Mouse (Mus musculus) kidney, postnatal 0 days (tissue): Measurements from ENCODE around the gene Cyth1. TPM values are rescaled to one million over a fixed set of nuclear protein-coding genes. Genes with fewer than 3 reads are reported as not detected.
A peak's percentile ranks its signal among the peaks of the same experiment; 100 is the strongest.

ENCODE experiments used
- ATAC-seq: fragments of 200-750 bp; cut with Nextera tagmentation; replicated peaks from 2 replicates; pipeline ENCODE4 v1.8.0; 2017; ENCODE audit warnings: low read depth, moderate number of reproducible peaks, moderate TSS enrichment, moderate library complexity; ENCODE audit not compliant: low FRiP score
- DNase-seq: peaks from one replicate; pipeline ENCODE4 v3.0.0-alpha.2; 2016; ENCODE audit warnings: low spot score
- H3K27ac ChIP-seq: fragments of 300-500 bp; sonication (generic); 2 replicates; pipeline ENCODE4 v1.5.1; 2014; ENCODE audit warnings: mild to moderate bottlenecking
- H3K27me3 ChIP-seq: fragments of 300-500 bp; sonication (generic); 2 replicates; pipeline ENCODE4 v1.6.1; 2014; ENCODE audit warnings: low read length, mixed read lengths; ENCODE audit not compliant: insufficient read depth
- H3K36me3 ChIP-seq: fragments of 300-500 bp; sonication (generic); 2 replicates; pipeline ENCODE4 v1.6.1; 2014; ENCODE audit warnings: low read length, mixed read lengths; ENCODE audit not compliant: insufficient read depth
- H3K4me1 ChIP-seq: fragments of 300-500 bp; sonication (generic); replicated peaks from 2 replicates; pipeline ENCODE4 v1.6.1; 2014; ENCODE audit warnings: antibody characterized with exemption, low read length, mixed read lengths; ENCODE audit not compliant: insufficient read depth
- H3K4me2 ChIP-seq: fragments of 300-500 bp; sonication (generic); 2 replicates; pipeline ENCODE4 v1.6.1; 2014; ENCODE audit warnings: mild to moderate bottlenecking, low read length, moderate library complexity, mixed read lengths
- H3K4me3 ChIP-seq: fragments of 300-500 bp; sonication (generic); replicated peaks from 2 replicates; pipeline ENCODE4 v1.5.1; 2014; ENCODE audit warnings: low read depth, low read length
- H3K9ac ChIP-seq: fragments of 300-500 bp; sonication (generic); 2 replicates; pipeline ENCODE4 v1.6.1; 2014; ENCODE audit warnings: low read depth, low read length
- H3K9me3 ChIP-seq: fragments of 300-500 bp; sonication (generic); replicated peaks from 2 replicates; pipeline ENCODE4 v1.6.1; 2016; ENCODE audit warnings: low read length, inconsistent platforms, mixed read lengths
- CTCF ChIP-seq: IDR thresholded peaks from 2 replicates; pipeline ENCODE4 v1.5.1; 2016; ENCODE audit warnings: antibody characterized with exemption, low read depth, mild to moderate bottlenecking, moderate library complexity
- WGBS: fragments of 180-500 bp; shearing (Covaris S2); extraction: QIAGEN DNeasy Blood & Tissue Kit; methylation state at CpG from one replicate; pipeline ENCODE4 v1.1.7; 2014; 5-methylcytosine and 5-hydroxymethylcytosine counted together
- polyA plus RNA-seq: library from polyadenylated mRNA; unstranded; fragments of >200 nt; fragmentation: Nextera tagmentation; extraction: Ambion mirVana; gene quantifications from 2 replicates; pipeline ENCODE4 v1.2.1, GENCODE M21; 2015

Cyth1 gene
- polyA plus RNA-seq, 1 experiment from 2014 or later = 17.3 TPM

DNA sequence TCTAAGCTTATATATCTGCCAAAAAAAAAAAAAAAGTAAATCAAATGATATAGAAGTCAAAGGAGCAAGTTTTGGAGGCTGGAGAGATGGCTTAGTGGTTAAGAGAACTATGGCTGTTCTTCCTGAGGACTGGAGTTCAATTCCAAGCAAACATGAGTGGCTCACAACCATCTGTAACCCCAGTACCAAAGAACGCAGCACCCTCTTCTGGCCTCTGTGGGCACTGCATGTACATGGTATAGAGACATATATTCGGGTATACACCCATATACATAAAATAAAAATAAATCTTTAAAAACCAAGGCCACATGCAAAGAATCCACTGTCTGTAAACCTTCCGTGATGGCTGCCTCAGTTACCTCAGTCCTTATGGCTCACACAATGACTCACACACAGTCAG lies 21.4 kb upstream of the Cyth1 start:
- Histone ChIP-seq H3K9me3 (no peaks in the 10 kb centered on the region), H3K9ac (no peak overlapping the region), H3K36me3 (peaks cover 68% of the 10 kb centered on the region), H3K27ac (no peak overlapping the region), H3K27me3 (no peaks in the 10 kb centered on the region), H3K4me3 (no peak overlapping the region), H3K4me2 (no peak overlapping the region), H3K4me1 (no peaks in the 10 kb centered on the region)
- peak; percentile 47 for TF ChIP-seq CTCF
- WGBS = 94% methylated on average over 3 of the region's 3 CpGs
- ATAC-seq (no peak), DNase-seq (no peak)

DNA sequence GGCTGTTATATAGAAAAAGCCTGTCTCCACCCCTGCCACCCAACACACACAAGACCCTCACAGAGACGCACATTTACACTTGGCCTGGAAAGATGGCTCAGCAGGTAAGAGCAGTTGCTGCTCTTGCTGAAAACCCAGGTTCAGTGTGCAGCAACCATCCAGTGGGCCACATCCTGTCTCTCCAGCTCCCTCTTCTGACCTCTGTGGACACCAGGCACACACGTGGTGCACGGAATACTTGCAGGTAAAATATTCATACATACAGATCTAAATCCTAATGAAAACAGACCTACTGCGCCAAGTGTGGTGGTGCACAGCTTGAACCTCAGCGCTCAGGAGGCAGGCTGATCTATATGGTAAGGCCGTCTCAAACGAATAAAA lies 18.3 kb upstream of the Cyth1 start:
- 88% methylated on average over 7 of the region's 7 CpGs for WGBS
- Histone ChIP-seq H3K9me3 (no peaks in the 10 kb centered on the region), H3K4me1 (no peaks in the 10 kb centered on the region), H3K36me3 (peaks cover 67% of the 10 kb centered on the region), H3K9ac (no peak overlapping the region), H3K27ac (no peak overlapping the region), H3K4me3 (no peak overlapping the region), H3K27me3 (no peaks in the 10 kb centered on the region), H3K4me2 (no peak overlapping the region)
- ATAC-seq (no peak), DNase-seq (no peak)
- peak; percentile 36; the same call in 1 of the 2 replicates for TF ChIP-seq CTCF

DNA sequence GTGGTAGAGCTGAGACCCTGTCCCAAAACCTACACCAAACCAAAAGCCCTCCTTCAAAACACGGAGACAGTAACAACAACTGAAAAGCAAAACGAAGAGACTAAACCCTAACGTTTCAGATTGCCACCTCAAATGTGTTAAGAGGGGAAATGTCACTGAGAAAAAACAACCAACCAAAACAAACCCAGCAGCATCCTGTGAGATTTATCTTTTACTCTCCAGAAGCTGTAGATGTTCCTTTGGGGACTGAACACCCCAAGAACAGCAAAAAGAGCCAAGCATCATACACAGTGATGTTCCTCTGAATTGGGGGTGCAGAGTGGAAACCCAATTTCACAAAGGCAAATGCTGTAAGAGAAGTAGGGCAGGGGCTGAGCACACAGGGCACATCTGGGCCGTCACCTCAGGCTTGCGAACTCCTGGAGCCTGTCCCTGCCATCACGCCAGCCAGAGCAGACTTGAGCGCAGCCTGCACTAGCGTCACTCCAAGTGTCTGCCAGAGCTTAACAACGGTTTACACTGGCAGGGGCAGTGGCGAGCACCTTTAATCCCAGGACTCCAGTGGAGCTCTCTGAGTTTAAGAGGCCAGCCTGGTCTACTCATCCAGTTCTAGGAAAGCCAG lies 17.8 kb upstream of the Cyth1 start:
- Histone ChIP-seq H3K9me3 (no peaks in the 10 kb centered on the region), H3K9ac (no peak overlapping the region), H3K4me2 (no peak overlapping the region), H3K4me3 (no peak overlapping the region), H3K36me3 (peaks cover 71% of the 10 kb centered on the region), H3K27me3 (no peaks in the 10 kb centered on the region), H3K4me1 (no peaks in the 10 kb centered on the region), H3K27ac (no peak overlapping the region)
- WGBS = 78% methylated on average over 10 of the region's 10 CpGs
- no peak for TF ChIP-seq CTCF
- ATAC-seq (no peak), DNase-seq (no peak)

DNA sequence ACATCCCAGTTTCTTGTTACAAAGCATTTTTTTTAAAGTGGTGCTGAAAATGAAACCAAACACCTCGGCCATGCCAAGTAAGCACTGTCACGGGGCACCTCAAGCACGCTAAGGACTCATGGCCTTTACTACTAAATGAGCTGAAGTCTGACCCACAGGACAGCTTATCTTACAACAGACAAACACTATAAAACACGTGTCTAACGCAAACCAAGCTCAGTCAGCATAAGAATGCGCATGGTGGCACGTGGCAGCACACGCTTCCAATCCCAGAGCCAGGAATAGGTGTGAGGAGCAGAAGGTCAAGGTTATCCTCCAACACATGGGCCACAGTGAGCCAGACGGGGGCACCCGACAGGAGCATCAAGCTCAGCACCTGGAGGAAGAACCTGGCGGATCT lies 17.2 kb upstream of the Cyth1 start:
- H3K27me3 ChIP-seq = no peaks in the 10 kb centered on the region
- H3K4me3 ChIP-seq = no peak overlapping the region
- DNase-seq (no peak), ATAC-seq (no peak)
- no peaks in the 10 kb centered on the region for H3K9me3 ChIP-seq
- no peak overlapping the region for H3K27ac ChIP-seq
- peaks cover 76% of the 10 kb centered on the region for H3K36me3 ChIP-seq
- H3K4me1 ChIP-seq = no peaks in the 10 kb centered on the region
- H3K4me2 ChIP-seq = no peak overlapping the region
- 60% methylated on average over 11 of the region's 11 CpGs for whole genome bisulfite sequencing
- no peak overlapping the region for H3K9ac ChIP-seq
- no peak for TF ChIP-seq CTCF

DNA sequence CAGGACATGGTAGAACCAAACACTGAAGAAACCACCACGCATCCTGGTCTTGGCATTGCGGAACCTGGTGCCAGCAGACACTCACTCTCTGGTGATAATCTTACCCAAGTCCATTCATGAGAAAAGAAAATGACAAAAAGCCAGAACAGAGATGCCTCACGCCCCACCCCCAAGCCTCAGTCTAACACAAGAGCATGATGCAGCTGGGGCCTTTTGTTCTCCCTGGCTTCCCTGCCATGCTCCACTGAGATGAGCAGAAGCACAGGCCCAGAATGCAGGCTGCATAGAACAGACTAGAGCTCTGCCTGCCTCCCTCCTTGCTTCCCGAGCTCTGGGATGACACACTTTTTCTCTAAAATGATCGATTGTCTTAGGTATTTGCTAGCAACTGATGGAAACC lies 14.8 kb upstream of the Cyth1 start:
- 91% methylated on average over 5 of the region's 5 CpGs for WGBS
- Histone ChIP-seq H3K36me3 (peaks cover 83% of the 10 kb centered on the region), H3K9me3 (no peaks in the 10 kb centered on the region), H3K27me3 (no peaks in the 10 kb centered on the region), H3K27ac (no peak overlapping the region), H3K4me3 (no peak overlapping the region), H3K4me1 (no peaks in the 10 kb centered on the region), H3K9ac (no peak overlapping the region), H3K4me2 (no peak overlapping the region)
- TF ChIP-seq CTCF = no peak
- ATAC-seq (no peak), DNase-seq (no peak)

DNA sequence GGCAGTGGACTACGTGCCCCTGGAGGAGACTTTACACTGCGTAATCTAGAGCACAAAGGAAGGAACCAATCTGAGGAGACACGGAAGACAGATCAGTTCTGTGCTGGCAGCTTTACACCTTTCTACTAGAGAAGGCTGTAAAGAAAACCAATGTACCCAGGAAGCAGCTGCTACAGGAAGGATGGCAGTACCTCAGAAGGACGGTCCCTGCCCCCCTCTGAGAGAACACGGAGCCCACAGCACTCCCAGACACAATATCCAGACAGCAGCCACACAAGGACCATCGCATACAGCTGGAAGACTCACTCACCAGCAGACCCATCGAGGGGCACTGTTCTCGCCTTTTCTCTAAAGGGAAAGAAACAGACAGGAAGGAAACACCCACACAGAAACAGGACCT lies 11.7 kb upstream of the Cyth1 start:
- Histone ChIP-seq H3K4me2 (no peak overlapping the region), H3K9me3 (no peaks in the 10 kb centered on the region), H3K36me3 (peaks cover 63% of the 10 kb centered on the region), H3K4me3 (no peak overlapping the region), H3K9ac (no peak overlapping the region), H3K4me1 (no peaks in the 10 kb centered on the region), H3K27me3 (no peaks in the 10 kb centered on the region), H3K27ac (no peak overlapping the region)
- WGBS = 77% methylated on average over 8 of the region's 8 CpGs
- ATAC-seq = no peak
- no peak for TF ChIP-seq CTCF
- DNase-seq = no peak

GRCm38 (mm10) chr11:118259580-118259979 lies 11.2 kb upstream of the Cyth1 start:
- 93% methylated on average over 8 of the region's 8 CpGs for WGBS
- H3K9ac ChIP-seq = no peak overlapping the region
- H3K4me1 ChIP-seq = no peaks in the 10 kb centered on the region; the same call in 1 of the 2 replicates
- ATAC-seq (no peak), DNase-seq (no peak)
- H3K9me3 ChIP-seq = no peaks in the 10 kb centered on the region
- H3K27me3 ChIP-seq = no peaks in the 10 kb centered on the region
- H3K36me3 ChIP-seq = peaks cover 58% of the 10 kb centered on the region
- H3K4me2 ChIP-seq = no peak overlapping the region
- no peak for TF ChIP-seq CTCF
- no peak overlapping the region for H3K4me3 ChIP-seq
- H3K27ac ChIP-seq = no peak overlapping the region
